Mouse (Mus musculus) adrenal gland, postnatal 36 days (tissue): ENCODE data around the gene Maco1. TPM values are rescaled to one million over a fixed set of nuclear protein-coding genes. Genes with fewer than 3 reads are reported as not detected.
"Not testable (repeated sequence)": the region's sequence is repeated elsewhere in the genome, so short reads cannot be mapped to it uniquely, and the experiment has no call there.

Source experiments
- DNase-seq, 2 experiments: peaks; one replicate each; pipeline ENCODE4 v3.0.0; 2021; ENCODE audit warnings: mixed read lengths in 1 of 2
- total RNA-seq, 2 experiments: library from RNA; stranded (reverse); gene quantifications; 2 replicates each; pipeline ENCODE4 v1.2.3; 2021

Maco1 gene
- total RNA-seq, 2 experiments from 2014 or later: 37.3 to 39.0 TPM

DNA sequence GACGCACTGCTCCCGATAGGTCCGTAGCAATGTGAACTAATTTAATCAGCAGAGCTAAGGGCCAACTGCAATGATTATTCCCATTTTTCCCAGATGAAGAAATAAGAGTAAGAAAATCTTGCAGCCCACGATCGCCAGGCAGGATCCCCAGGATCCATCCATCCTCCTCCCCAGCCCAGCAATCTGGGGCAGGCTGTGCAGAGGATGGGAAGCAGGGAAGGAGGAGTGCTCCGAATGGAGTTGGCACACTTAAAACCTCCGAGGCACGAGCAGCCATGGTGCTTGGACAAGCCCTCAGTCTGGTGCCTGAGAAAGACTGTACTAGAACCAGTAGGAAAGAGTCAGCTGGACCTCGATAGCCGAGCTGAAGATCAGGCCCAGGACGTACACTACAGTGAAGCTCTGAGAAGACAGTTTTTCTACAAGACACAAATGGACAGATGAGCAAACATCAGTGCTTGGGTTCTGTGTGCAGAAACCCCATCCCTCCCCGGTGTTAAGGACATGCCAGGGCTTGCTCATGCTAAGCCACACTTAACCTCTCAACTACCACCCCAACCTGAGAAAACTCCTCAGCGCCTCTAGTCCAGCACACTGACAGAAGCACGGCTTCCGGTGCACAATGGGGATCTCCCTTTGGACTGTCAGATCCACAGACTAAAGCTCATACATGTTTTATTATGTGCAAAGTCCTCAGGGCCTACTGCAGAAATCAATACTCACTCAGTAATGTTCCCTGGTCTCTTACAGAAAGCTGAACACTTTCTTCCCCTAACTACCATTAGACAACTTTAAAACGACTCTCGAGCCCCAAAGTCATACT, 39.5 kb downstream of the Maco1 start:
- DNase-seq: no peak

DNA sequence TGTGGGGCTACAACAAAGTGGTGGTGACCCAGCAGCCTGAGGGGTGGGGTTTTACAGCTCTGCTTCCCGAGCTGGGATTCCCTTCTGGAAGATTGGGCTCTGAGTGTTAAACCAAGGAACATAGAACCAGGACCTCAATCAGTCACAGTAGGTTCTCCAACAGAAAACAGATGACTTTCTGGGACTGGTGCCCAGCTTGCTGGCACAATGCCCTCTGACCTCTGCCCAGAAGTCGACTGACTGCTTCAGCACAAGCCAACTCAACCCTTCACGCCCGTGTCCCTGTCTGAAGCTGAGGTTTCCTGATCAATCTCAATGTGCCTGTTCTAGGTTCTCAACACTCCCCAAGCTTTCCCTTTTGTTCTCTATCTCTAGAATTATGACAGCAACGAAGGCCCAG, 48.4 kb downstream of the Maco1 start:
- peak; percentile 94 to 96 for DNase-seq

DNA sequence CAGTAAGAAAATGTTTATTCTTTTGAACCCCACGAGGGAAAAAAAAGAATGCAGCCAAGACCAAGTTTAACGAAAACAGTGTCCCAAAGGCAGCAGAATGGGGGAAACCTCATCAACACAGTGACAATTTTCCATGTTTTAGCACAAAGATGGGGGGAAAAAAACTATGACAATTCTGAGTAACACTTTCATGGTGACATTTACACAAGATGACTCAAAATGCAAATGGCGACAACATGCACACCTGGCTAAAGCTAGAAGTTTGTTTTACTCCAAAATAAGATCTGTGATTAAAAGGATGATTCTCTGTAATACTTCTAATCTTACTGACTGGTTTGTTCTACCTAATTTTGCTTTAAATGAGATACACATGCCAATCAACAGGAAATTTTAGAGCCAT, 50.4 kb downstream of the Maco1 start:
- DNase-seq: no peak

DNA sequence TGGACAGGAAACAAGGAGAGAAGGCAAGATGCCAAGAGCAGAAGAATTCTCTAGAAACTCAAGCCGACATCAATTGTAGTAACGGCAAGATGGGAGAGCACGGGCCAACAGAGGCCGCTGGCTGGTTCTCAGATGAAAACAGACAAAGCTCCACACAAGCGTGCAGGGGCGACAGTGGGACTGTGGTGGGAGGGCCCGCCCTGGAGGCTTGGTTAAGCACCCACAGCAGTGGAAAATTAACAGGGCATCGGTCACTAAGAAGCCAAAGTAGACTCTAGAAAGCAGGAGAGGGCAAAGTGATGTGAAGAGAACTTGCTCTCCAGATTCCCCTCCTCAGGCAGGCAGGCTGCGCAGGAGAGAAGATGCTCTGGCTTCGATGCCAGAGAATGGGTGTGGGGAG, 51.0 kb downstream of the Maco1 start:
- DNase-seq: no peak

DNA sequence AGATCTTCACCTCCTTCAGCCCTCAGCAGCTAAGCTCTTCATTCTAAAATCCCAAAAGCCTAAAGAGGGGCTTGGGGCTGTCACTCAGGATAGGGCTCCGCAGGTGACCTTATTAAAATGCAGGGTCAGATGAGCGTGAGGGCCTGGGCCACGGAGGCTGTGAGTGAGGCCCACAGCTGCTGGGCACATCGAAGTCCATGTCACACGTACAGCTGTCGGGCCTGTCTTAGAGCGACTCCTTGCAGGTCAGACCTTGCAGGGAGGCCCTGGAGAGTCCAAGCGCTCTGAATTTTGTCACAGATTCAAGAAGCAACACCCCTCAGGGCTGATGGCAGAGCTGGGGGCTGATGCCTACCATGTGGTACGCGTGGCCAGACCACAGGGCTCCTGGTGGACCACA, 52.5 kb downstream of the Maco1 start:
- DNase-seq: no peak

DNA sequence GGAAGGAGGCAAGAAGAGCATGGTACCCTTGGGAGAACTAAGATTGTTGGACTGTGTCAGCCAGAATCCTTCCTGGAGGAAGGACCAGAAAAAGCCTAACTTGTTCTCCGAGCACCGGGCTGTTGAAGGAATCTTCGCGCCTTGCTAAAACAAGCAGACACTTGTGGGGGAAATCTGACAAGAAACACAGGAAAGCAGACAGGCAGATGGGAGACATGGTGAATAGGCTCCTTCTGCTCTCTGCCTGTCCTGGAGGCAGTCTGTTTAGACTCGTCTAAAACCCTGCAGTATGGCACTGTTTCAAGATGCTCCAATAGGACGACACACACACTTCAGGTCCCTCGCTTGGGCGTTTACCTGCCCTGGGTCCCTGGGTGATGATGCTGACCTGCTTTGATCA, 53.0 kb downstream of the Maco1 start:
- no peak for DNase-seq

DNA sequence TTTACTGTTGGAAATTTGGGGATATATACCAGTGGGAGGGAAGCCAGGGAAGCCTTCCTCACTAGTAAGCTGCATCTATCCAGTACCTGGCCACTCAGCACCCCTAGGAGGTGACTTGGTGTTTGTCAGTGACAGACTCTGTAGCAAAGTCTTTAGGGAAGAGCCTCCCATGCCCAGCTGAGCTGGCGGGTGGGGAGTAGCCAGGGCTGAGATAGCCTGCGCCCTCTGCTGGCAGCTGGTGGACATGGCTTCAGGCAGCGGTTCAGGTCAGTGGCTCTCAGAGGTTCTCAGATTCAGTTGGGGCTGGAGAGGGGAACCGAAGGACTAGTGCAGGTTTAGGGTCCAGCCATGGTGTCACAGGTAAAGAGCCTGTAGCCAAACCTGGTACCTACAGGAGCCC, 53.9 kb downstream of the Maco1 start:
- DNase-seq: peak; percentile 83 to 86

DNA sequence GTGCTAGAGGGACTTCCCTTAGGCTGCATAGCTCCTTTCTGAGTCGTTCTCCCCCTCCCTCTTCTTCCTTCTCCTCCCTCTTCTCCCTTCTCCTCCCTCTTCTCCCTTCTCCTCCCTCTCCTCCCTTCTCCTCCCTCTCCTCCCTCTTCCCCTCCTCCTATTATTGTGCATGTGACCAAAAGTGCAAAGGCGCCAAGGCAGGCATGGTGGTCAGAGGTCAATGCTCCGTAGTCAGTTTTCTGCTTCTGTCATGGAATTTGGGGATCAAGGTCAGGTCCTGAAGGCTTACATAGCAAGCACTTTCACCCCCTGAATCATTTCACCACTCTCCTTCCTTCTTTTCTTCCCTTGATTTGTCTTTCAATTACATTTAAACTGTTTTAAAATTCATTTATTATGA, 54.3 kb downstream of the Maco1 start:
- no peak for DNase-seq

DNA sequence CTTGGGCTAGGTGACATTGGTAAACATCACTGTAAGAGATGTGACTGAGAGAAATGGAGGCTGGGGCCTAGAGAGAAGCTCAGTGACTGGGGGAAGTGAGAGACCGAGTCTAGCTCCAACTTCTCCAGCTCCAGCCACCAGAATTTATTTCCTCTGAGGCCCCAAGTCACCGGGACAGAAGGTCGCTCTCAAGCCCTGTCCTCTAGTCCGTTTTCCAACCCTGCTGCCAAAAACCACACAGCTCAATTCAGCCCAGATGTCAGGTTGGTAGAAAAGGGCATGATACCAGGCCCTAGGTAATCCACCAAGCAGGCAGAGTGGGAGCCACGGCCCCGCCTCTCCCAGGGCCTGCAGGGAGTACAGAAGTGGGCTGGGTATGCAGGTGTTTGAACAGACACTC, 55.5 kb downstream of the Maco1 start:
- no peak for DNase-seq

DNA sequence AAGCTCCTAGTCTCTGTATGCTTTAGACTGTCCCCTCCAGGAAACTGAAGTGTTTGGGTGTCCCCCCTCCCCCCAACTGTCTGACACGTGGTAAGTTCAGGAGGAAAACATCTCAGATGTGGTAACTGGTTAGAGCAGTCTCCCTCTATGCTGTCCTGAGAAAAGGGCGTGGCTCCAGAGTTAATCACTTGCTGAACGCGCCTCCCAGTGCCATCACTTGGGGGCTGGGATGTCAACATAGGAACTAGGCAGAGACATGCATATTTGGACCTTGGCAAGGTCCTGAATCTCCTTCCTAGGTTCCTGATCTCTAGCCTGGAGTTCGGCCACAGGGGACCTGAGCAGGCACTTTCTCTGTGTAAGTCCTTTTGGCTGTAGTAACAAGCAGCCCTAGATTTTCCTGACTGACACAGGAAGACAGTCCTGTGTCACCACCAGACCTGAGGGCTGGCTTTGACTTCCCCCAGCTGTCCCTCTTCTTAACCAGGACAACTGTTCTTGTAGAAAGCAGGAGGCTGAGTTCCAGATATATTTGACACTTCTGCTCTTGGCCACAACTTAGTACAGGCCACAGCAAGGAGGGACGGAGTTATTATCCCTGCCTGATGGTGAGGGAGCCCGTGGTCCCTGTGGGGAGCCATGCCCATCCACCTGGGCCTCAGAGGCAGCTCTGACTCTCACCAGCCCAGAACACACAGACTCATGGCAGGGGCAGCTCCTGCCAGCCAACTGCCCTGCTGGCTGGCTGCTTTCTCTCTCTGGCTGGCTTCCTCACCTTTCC, 56.4 kb downstream of the Maco1 start:
- DNase-seq: no peak

DNA sequence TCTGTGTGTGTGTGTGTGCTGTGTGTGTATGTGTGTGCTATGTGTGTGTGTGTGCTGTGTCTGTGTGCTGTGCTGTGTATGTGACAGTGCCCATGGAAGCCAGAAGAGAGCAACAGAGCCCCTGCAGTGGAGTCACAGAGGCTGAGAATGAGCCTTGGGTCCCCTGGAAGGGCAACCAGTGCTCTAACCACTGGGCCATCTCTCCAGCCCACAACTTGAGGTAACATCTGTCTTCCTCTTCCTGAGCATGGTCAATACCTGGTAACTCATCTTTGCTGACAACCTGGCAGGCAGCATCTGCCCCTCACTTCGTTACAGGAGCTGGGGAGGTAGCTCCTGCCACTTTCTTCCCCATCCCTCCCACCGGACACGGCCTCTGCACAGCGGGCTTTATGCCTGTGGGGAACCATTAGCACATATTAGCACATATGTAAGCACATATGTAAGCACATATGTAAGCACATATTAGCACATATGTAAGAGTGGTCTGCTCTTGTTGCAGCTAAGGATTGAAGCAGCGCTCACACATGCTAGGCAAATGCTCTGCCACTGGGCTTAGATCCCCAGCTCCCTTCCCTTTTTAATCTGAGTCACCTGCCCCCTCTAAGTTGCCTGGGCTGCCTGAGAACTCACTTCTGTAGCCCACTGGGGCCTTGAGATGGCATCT, 57.2 kb downstream of the Maco1 start:
- no peak for DNase-seq

DNA sequence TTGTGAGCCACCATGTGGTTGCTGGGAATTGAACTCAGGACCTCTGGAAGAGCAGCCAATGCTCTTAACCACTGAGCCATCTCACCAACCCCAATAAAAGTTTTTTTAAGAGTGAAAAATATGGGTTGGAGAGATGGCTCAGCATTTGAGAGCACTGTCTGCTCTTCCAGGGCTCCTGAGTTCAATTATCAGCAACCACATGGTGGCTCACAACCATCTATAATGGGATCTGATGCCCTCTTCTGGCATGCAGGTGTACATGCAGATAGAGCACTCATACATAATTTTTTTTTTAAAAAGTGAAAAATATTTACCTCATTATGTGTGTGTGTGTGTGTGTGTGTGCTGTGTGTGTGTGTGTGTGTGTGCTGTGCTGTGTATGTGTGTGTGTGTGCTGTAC, 58.2 kb downstream of the Maco1 start:
- DNase-seq: not testable (repeated sequence)

DNA sequence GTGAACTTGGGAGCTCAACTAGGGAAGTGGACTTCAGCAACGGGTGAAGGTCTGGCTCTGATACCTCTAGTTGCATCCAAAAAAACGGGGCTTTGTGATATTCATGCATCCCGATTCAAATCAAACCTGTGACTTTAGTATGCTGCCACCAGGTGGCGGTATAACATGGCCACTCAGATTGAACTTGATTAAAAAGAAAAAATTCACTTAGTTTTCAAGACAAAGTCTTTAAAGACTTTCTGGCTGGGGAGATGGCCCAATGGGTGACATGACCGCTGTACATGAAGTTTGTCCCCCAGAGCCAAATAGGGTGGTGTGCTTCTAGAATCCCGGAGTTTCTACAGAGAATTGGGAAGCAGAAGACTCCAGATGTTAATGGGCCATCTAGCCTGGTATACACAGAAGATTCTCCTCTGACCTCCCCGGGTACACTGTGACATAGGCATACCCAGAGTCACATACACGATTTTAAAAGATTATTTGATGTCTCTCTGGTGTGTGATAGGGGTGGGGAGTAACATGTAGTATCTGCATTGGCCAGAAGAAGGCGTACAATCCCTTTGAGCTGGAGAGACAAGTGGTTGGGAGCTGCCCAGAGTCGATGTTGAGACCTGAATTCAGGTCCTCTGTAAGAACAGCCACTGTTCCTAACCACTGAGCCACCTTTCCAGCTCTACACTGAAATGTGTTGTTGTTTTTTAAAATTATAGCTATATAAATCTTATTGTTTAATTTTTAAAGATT, 59.8 kb downstream of the Maco1 start:
- peak; percentile 60 to 74 for DNase-seq

DNA sequence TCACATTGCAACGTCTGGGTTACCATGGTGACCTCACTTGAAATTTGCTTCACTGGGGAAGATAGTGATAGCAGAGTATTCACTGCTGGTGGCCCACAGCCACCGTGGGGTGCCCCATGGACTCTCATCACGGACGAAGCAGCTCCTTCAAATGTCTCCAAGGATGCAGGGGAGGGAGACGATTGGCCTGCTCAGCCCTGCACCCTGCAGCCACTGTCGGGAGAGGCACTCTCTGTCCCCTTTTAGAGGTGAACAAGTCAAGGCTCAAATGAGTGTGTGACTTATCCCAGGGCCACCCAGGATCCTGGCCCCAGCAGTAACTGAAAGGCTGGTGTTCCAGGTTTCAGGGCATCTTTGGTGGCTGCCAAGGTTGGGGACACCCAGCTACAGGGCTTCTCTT, 61.4 kb downstream of the Maco1 start:
- peak in 1 of 2 experiments; percentile 60 for DNase-seq

DNA sequence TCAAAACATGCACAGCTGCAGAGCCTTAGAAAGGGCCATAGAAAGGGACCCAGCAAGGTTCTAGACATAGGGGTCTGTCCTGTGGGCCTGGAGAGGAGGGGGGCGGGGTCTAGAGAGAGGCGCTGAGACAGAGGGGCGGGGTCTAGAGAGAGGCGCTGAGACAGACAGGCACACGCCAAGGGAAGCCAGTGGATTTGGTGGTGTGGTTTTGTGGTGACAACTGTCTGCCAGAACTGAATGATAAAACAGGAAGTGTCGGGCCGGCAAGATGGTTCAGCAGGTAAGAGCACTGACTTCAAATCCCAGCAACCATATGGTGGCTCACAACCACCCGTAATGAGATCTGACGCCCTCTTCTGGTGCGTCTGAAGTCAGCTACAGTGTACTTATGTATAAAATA, 66.2 kb downstream of the Maco1 start:
- no peak for DNase-seq

DNA sequence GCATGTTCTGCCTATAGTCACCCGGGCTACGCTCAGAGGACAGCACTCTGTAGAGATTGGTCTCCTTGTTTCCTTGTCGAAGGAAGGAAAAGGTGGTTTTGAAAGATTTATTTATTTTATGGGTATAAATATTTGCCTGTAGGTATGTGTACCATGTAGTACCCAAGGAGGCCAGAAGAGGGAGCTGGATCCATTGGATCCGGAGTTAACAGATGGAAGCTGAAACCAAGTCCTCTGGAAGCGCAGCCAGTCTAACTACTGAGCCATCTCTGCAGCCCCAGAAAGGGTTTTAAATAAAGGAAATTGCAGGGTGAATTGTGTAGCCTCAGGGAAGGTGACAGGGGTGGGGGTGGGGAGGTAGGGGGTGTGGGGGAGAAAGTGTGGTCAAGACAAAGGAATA, 68.4 kb downstream of the Maco1 start:
- DNase-seq: no peak

DNA sequence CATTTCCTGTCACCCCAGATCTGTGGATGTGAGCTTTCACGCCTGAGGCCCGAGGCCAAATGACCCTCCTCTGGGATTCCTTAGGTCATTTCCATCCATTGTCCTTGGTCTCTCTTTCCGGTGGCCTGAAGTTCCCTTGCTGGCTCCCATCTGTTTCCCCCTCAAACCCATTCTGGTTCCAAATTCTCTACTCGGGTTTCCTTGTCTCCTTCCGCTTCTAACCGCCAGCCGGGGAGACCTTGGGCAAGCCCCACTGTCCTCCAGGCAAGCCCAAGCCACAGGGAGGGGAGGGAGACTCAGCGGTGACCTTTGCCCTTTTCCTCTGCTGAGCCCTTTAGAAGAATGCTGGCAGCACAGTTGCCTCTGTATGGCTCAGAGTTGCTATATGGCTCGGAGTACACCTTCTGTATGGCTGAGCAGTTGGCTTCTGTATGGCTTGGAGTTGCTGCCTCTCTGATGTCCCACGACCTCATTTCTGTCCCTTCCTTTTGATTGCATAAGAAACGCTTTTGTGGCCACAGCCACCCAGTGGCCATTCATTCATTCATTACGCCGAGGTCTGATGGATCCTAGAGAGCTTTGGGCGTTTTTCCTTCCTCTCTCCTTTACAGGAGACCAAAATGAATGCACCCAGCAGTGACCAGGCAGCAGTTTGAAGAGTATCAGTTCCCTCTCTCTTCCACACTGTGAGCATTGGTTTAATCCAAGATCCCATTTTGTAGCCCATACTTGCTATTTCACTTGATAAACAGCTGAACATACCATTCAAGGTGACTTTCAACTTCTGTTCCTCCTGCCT, 73.8 kb downstream of the Maco1 start:
- peak; percentile 78 to 79 for DNase-seq

DNA sequence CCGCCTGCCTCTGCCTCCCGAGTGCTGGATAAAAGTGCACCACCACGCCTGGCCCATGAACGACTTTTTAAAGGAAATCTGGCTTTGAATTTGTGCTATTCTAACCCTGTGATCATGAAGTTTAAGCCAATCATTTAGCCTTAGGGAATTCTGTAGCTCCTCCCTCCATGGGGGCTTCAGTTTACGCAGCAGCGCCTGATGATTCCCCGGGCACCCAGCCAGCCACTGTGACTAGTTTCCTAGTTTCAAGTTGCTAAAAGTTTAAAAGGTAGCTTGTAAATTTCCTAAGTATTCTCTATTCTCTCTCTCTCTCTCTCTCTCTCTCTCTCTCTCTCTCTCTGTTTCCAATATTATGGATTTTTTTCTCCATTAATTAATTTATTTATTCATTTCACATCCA, 76.9 kb downstream of the Maco1 start:
- DNase-seq: no peak

DNA sequence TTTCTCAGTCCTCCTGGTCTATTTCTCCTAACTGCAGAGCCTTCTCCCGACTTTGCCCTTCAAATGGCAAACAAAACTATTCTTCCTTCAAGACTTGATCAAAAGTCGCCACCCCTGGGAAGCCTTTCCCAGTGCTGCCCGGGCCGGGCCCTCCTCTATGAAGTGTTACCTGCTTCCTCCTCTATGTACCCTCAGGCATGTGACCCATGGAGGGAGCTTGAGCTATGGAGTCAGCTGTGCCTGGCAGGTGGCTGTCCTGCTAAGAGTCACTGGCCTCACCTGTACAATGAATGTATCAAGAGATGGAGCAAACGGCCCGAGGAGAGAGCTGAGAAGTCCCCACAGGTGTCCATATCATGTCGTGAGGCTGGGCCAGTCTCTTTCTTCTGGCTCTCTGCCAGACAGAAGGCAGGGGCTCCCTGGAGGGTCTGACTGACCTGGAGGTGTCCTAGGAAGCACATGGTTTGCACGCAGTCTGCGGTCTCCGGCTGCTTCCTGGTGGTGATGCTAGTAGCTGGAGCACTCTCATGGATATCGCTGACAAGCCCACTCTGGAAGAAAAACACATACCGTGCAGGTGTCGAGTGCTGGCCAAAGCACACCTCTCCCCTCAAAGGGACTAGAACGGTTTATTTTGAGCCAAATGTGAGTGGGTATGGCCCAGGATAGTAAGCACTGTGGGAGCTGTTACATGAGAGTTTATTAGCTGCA, 77.8 kb downstream of the Maco1 start:
- no peak for DNase-seq

DNA sequence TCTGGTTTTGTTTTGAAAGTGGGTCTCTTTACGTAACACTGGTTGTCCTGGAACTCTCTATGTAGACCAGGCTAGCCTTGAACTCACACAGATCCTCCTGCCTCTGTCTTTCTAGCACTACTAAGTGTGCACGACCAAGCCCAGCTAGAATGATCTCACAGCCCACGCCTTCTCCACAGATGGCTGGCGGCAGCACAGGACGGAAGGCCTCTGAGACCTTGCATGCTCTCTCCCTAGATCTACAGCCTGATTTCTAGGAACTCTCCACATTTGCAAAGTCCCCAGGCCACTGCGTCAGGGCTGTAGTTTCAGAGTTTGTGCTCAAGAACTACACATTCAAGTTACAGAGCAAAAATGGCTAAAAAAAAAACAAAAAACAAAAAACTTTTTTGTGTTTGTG, 79.0 kb downstream of the Maco1 start:
- DNase-seq: no peak
